Mouse (Mus musculus) ES-E14 (cell line): ENCODE data around the gene Lsm2. TPM values are rescaled to one million over a fixed set of nuclear protein-coding genes. Genes with fewer than 3 reads are reported as not detected.

Source experiments
- DNase-seq: peaks from one replicate; pipeline ENCODE4 v3.0.0-alpha.2; 2013; ENCODE audit warnings: low read depth, low spot score
- H3K27ac ChIP-seq: 2 replicates; pipeline ENCODE4 v1.5.1; 2012; ENCODE audit warnings: low read depth, mild to moderate bottlenecking, low read length, moderate library complexity, mixed read lengths; ENCODE audit not compliant: poor library complexity, insufficient read depth, severe bottlenecking
- H3K36me3 ChIP-seq: 2 replicates; pipeline ENCODE4 v1.6.1; 2012; ENCODE audit warnings: mild to moderate bottlenecking, low read length, moderate library complexity, mixed read lengths; ENCODE audit not compliant: control insufficient read depth, poor library complexity, insufficient read depth, severe bottlenecking
- H3K4me1 ChIP-seq, 2 experiments: fragments of 150-350 bp in 1 of 2; sonication (generic) in 1 of 2; 2 replicates each; pipeline ENCODE4 v1.6.1; 2012; ENCODE audit warnings: low read length in 2 of 2, mild to moderate bottlenecking in 1 of 2, mixed read lengths in 1 of 2; ENCODE audit not compliant: control insufficient read depth in 2 of 2, insufficient read depth in 2 of 2, poor library complexity in 1 of 2
- H3K4me3 ChIP-seq, 2 experiments: fragments of 150-350 bp in 1 of 2; sonication (generic) in 1 of 2; 2 replicates each; pipeline ENCODE4 v1.5.1; 2012; ENCODE audit warnings: low read length in 2 of 2, low read depth in 1 of 2, mild to moderate bottlenecking in 1 of 2, mixed read lengths in 1 of 2; ENCODE audit not compliant: insufficient read depth in 1 of 2, poor library complexity in 1 of 2, severe bottlenecking in 1 of 2
- H3K9ac ChIP-seq: 2 replicates; pipeline ENCODE4 v1.6.1; 2012; ENCODE audit warnings: low read depth, mild to moderate bottlenecking, low read length, mixed read lengths; ENCODE audit not compliant: poor library complexity, insufficient read depth, severe bottlenecking
- H3K9me3 ChIP-seq: fragments of 150-350 bp; sonication (generic); 2 replicates; pipeline ENCODE4 v1.6.1; 2012; ENCODE audit warnings: low read depth, mild to moderate bottlenecking, low read length; ENCODE audit not compliant: control insufficient read depth, insufficient read depth
- CHD2 ChIP-seq: IDR thresholded peaks from 2 replicates; pipeline ENCODE4 v1.6.1; 2014; ENCODE audit warnings: mild to moderate bottlenecking, low read depth, low read length, inconsistent platforms
- HCFC1 ChIP-seq: IDR thresholded peaks from 2 replicates; pipeline ENCODE4 v1.6.1; 2012; ENCODE audit warnings: low read length, inconsistent platforms, borderline replicate concordance; ENCODE audit not compliant: insufficient read depth
- MAFK ChIP-seq: IDR thresholded peaks from 2 replicates; pipeline ENCODE4 v1.6.1; 2014; ENCODE audit warnings: mild to moderate bottlenecking, low read depth, low read length, inconsistent platforms; ENCODE audit not compliant: insufficient read depth
- ZC3H11A ChIP-seq: IDR thresholded peaks from 2 replicates; pipeline ENCODE4 v1.6.1; 2012; ENCODE audit warnings: low read depth, mild to moderate bottlenecking, inconsistent platforms, low read length, borderline replicate concordance
- ZNF384 ChIP-seq: IDR thresholded peaks from 2 replicates; pipeline ENCODE4 v1.6.1; 2012; ENCODE audit warnings: low read depth, low read length, inconsistent platforms
- in situ Hi-C, 2 experiments: fragments of 600-800 bp; cut with MboI; formaldehyde crosslinking; loops; one replicate each; pipeline ENCODE4 v1.15.1; 2025; ENCODE audit warnings: low sequenced_read_pairs in 2 of 2, inconsistent platforms in 1 of 2; ENCODE audit not compliant: unreplicated experiment in 2 of 2
- total RNA-seq: library from RNA; depleted of rRNA; stranded (reverse); fragments of 300-350 nt; gene quantifications from 2 replicates; pipeline ENCODE4 v1.2.3, GENCODE M21; 2012

Lsm2 gene
- total RNA-seq, 1 experiment: 64.4 TPM

GRCm38 (mm10) chr17:34959881-34960515 is 21.7 kb upstream of the Lsm2 start:
- H3K9ac ChIP-seq: 0 out of 2 replicates have a peak overlapping the region, but pooled peaks have one; percentile 1
- H3K4me3 ChIP-seq: peak overlapping the region; percentile 85 to 94
- no peaks in the 10 kb centered on the region for H3K36me3 ChIP-seq
- H3K9me3 ChIP-seq: no peaks in the 10 kb centered on the region
- in situ Hi-C loops: no loop called here
- no peak for TF ChIP-seq CHD2
- TF ChIP-seq ZC3H11A: no peak
- TF ChIP-seq MAFK: no peak
- no peak for TF ChIP-seq HCFC1
- no peak for TF ChIP-seq ZNF384
- no peak for DNase-seq
- no peak overlapping the region for H3K27ac ChIP-seq
- peaks cover 3 to 9% of the 10 kb centered on the region in 2 experiments; a peak in 2 of 4 replicates for H3K4me1 ChIP-seq

GRCm38 (mm10) chr17:34960702-34961493 is 20.8 kb upstream of the Lsm2 start:
- peaks cover 3 to 16% of the 10 kb centered on the region in 2 experiments; a peak in 2 of 4 replicates for H3K4me1 ChIP-seq
- H3K36me3 ChIP-seq: no peaks in the 10 kb centered on the region
- H3K9me3 ChIP-seq: no peaks in the 10 kb centered on the region
- in situ Hi-C loops: no loop called here
- no peak overlapping the region for H3K9ac ChIP-seq
- DNase-seq: no peak
- H3K27ac ChIP-seq: no peak overlapping the region
- TF ChIP-seq CHD2 (no peak), MAFK (no peak), HCFC1 (no peak), ZNF384 (no peak), ZC3H11A (no peak)
- H3K4me3 ChIP-seq: no peak overlapping the region

GRCm38 (mm10) chr17:34962125-34962524 is 19.5 kb upstream of the Lsm2 start:
- Histone ChIP-seq H3K36me3 (no peaks in the 10 kb centered on the region), H3K27ac (no peak overlapping the region), H3K4me3 (no peak overlapping the region), H3K9me3 (no peaks in the 10 kb centered on the region), H3K4me1 (peaks cover 3 to 16% of the 10 kb centered on the region in 2 experiments; a peak in 2 of 4 replicates), H3K9ac (no peak overlapping the region)
- no peak for DNase-seq
- in situ Hi-C loops: no loop called here
- TF ChIP-seq HCFC1 (no peak), ZC3H11A (no peak), MAFK (no peak), ZNF384 (no peak), CHD2 (no peak)

- no peak for TF ChIP-seq CHD2
- TF ChIP-seq HCFC1: no peak
- TF ChIP-seq ZC3H11A: no peak
- no peak for TF ChIP-seq MAFK
- no peak for TF ChIP-seq ZNF384
- no peaks in the 10 kb centered on the region for H3K9me3 ChIP-seq
- no peak for DNase-seq
- no peak overlapping the region for H3K4me3 ChIP-seq
- no peak overlapping the region for H3K27ac ChIP-seq
- in situ Hi-C loops: no loop called here
- no peak overlapping the region for H3K9ac ChIP-seq
- peaks cover 3 to 16% of the 10 kb centered on the region in 2 experiments; a peak in 2 of 4 replicates for H3K4me1 ChIP-seq
- H3K36me3 ChIP-seq: no peaks in the 10 kb centered on the region
These were observed 18.8 kb upstream of the Lsm2 start for GRCm38 (mm10) chr17:34962841-34963240.
